Mouse (Mus musculus) monocyte, adult 2 months (primary cell): ENCODE measurements around the gene Fgfrl1.
A peak's percentile ranks its signal among the peaks of the same experiment; 100 is the strongest.

ENCODE experiments used
- DNase-seq, 2 experiments: peaks; one replicate each; pipeline ENCODE4 v3.0.0; 2022; ENCODE audit warnings: low spot score in 2 of 2, low read depth in 1 of 2

Fgfrl1 gene

DNA sequence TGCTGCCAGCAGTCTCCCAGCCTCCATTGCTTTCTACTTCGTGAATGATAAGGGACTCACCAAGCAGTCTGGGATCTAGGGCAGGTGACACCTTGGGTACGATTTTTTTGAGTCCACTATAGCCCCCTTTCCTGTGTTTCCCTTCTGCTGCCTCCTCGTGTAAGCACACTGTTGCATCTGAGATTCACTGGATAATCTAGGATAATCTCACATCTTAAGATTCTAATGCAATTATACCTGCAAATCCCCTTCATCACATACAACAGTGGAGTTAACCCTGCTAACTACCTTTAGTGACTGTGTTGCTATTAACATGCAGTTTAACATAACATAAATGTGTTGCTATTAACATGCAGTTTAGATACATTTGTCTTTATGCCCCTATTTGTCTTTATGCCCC is 27.1 kb upstream of the Fgfrl1 start:
- no peak for DNase-seq

DNA sequence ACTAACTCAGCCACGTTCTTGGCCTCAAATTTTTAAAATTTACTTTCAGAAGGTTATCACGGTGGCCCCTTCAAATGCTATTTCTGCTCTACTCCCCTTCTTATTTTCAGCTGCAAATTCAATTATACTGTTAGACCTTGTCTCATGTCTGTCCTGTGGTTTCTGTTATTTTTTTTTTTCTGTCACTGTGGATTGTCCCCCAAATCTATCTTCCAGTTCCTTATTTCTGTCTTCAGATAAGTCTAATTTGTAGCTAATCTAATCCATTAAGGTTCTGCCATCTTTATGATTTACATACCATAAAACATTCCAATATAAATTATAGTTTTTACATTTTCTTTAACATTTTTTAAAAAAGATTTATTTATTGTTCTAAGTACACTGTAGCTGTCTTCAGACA is 24.8 kb upstream of the Fgfrl1 start:
- no peak for DNase-seq

DNA sequence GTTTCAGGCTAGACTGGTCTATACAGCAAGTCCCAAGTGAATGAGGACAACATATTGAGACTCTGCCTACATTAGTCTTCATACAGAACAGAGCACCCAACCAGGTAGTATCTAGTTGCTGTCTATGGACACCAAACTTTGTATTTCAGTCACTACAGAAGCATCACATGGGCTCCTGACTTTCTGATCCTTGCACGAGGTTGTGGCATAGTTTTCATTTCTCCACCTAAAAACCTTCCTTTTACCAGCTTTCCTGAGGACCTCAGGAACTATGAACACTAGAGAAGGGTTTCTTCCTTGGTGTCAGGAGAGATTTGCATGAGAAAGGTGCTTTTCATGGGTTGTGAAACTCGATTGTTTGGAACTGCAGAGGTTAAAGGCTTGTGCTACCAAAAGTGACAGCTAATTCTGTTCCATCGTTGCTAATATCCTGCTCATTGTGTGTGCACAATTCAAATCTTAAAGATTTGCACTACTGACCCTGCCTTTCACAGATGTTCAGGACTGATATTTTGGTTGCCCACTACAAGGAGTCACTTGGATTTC is 23.7 kb upstream of the Fgfrl1 start:
- DNase-seq = no peak

DNA sequence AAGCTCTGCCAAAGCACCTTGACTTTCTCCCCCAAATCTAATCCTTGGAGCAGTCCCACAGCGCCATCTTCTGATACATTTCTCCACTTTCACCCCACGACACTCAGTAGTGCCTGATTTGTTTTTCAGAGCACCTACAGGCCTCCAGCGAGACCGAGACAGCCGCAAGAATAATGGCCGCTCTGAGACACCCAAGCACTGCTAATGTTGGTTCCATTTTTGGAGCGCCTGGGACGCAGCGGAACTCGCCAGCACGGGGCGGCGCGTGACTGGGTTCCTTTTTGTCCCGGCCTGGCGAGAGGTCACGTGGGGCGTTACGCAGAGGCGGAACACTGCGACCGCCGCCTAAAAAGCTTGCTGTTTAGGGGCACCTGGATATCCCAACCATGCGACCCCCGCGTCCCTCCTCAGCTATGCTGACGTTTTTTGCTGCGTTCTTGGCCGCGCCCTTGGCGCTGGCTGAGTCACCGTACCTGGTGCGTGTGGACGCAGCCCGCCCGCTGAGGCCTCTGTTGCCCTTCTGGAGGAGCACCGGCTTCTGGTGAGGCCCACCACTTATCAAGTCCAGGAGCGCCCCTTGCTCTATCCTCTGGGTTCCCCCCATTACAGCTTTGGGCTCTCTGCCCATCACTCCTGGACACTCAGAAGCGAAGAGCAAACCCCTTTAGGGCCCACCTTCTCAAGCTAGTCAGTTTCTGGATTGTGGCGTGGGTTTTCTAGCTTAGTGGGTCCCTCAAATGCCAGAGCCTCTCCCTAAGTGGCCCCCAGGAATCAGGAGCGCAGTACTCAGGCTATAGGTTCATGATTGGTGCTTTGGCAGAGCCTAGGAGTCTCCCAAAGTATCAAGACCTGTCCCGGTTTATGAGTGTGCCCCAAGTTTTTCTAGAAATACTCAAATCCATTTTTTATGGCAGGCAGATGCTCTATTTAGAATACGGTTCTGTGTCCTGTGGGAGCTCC is 22.9 kb upstream of the Fgfrl1 start, which contains the start of gene Dgkq:
Dgkq (minus strand) TSS at position 696 of the 960 bp plus-strand sequence.
- DNase-seq = peak; percentile 84 to 92

DNA sequence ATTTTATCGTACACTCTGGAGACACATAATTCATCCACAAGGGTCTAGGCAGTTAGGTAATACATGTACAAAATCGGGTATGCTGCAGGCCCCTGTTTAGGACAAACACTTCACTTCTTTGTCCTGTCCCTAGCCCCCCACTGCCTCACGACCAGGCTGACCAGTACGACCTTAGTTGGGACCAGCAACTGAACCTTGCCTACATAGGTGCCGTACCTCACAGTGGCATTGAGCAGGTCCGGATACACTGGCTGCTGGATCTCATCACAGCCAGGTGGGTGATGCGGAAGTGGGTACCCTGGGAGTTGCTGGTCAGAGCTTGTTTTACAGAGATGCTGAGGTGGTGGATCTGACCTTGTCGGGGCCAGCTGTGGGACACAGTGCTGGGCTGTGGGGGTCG is 22.2 kb upstream of the Fgfrl1 start:
- DNase-seq = no peak

DNA sequence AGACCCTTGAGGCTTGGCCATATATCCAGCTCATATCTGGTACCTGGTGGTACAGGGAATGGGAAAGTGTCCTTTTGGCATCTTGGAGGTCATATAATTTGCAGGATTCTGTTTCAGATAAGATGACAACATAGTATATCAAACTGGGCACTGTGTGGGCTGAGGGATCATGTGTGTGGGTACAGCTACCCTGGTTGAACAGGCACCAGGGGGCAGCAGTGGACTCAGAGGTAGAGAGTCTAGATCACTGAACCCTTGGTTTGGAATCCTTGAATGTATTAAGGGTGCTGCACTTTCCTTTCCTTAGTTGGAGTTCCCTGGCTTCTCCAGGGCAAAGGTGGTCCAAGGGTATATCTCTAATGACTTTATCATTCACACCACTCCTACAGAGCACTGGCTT is 21.4 kb upstream of the Fgfrl1 start:
- DNase-seq = peak in 1 of 2 experiments; percentile 15

DNA sequence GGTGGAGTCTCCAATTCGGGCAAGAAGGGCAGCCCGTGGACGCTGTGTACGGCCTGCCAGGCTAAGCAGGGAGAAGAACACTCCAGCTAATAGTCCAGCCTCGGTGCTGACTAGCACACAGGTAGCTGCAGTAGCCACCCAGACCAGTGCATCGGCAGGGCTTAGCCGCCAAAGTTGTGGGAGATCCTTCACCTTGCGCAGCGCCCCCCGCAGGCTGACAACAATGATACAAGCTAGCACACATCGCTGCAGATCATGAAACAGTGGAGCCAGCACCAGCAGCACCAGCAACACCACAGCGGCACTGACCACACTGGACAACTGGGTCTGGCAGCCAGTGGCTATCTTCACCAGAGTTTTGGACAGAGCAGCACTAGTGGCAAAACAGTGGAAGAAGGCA is 20.4 kb upstream of the Fgfrl1 start:
- no peak for DNase-seq

DNA sequence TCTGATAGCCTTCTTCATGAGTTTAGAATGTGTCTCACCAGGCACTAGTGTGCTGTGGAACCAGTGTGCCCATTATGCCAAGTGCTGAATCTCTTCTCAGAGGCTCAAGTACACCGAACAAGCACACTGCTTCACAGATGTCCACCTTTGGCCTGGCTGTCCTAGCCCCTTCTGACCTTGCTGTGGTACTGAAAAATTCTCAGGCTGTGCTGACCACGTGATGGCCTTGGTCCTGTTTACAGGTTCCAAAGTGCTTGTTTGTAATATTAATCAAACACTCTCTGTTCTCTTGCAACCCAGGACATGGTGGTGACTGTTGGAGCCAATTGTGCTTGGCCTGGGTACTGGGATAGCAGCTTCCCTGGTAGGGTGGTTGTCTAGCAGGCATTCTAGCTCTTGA is 17.6 kb upstream of the Fgfrl1 start:
- DNase-seq = no peak

DNA sequence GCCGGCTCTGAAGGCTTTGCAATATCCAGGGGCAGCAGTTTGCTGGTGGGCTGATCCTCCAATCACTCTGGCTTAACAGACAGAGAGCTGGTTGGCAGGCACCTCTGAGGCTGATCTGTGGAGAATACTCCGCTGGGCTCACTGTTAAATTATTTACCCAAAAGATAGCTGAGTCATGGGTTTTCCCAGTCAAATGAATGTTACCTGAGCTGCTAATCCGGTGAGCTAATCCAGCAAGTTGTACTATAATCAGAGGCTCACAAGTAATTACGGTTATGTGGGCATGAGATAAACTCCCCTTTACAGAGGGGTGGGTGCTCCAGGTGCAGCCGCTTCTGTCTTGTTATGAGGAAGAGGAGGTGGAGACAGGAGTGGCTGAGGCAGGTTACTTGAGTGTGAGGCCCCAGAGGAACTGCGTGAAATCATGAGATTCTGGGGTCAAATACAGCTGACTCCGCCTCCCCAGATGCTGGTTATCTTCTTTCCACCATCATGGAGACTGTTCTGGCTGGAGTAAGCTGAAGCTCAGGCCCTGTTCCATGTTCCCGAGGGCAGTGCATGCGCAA is 16.8 kb upstream of the Fgfrl1 start, which contains the start of gene Slc26a1:
Slc26a1 (minus strand) TSS at position 319 of the 566 bp plus-strand sequence.
- no peak for DNase-seq

DNA sequence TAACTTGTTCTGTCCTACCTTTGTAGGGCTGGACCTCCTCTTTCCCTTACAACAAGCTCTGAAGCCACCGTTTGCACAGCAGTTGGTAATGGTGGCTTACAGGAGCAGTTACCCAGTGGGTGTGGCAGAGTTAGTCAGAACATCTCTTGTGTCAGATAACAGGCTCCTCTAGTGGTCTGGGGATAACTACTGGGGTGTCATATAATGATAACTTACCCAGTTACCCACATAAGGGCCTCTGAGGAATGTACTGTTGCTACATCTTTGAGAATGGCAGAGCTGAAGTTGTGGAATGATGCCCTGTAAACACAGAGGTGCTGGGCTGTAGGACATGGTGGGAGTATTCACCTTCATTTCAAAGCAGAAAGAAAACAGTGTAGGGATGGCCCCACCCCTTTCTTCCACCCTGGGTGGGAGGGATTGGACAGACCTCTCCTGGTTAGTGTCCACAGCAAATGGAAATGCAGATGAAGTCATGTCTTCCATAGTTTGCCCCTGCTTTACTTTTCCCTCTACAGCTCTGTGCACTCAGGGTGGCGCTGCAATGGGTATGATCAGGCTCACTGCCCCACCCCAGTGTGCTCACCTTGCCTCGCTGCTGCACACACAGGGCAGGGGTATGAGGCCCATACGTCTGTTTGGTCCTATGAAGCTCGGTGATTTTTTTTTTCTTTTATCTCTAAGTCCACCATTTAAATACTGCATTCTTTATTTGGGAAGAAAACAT is 15.2 kb upstream of the Fgfrl1 start:
- no peak for DNase-seq

DNA sequence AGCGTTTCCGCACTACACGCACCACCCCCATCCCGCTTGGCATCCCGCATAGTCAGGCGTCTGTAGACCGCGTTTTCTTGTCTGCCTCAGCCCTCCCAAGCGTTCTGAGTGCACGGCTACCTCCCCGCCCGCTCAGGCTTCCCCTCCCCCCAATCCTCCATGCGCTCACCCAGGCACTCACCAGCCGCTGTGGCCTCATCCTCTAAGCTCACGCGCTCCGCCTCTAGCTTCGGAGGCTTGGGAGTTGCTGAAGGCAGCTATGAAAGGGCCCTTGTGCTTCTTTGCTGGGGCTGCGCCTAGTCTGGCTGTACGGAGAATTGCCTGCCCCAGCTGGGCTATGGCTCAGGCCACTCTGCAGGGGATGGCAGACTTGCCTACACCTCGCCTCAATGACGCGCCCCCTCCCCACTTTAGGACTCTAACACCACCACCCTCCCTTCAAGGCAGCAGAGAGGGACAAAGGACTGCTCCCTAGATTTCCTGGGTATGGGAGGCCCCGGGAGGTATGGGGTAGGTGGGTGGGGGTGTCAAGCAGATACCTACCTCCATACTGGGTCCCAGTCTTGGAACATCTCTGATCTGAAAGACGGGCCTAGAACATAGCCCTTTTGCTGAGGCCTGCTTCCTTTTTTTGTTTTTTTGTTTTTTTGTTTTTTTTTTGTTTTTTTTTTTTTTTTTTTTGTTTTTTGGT is 14.4 kb upstream of the Fgfrl1 start:
- DNase-seq = no peak

DNA sequence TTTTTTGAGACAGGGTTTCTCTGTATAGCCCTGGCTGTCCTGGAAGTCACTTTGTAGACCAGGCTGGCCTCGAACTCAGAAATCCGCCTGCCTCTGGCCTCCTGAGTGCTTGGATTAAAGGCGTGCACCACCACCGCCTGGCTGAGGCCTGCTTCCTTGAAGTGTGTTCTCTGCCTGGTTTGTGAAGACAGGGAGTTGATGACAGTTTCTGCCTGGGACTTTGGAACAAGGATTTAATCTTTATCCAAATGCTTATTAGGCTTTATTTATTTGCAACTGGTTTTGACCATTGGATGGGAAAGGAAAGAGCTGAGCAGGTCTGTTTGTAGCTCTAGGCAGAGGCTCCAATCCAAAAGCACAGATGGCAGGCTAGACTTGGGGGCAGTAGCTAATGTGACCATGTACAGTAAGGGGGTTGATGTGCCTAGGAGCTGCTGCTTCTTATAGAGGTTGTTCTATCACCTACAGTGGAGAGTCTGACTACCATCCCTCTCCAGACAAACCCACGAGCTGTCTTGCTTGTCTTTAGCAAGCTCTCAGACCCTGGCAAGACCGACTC is 13.8 kb upstream of the Fgfrl1 start:
- no peak for DNase-seq

DNA sequence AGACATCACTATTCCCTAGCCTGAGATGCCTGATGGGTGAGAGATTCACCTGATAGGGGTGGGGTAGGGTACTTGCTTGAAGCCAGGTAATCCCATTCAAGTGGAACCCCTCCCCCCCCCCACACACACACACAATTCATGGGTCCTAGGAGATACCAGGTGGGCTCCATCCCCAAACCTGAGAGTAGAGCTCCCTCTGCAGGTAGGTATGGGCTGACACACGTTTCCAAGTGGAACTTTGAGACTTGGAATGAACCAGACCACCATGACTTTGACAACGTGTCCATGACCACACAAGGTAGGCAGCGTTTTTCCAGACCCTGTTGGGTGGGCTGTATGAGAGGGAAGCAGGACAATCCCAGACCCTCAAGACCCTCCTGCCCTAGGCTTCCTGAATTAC is 12.3 kb upstream of the Fgfrl1 start:
- DNase-seq = no peak

DNA sequence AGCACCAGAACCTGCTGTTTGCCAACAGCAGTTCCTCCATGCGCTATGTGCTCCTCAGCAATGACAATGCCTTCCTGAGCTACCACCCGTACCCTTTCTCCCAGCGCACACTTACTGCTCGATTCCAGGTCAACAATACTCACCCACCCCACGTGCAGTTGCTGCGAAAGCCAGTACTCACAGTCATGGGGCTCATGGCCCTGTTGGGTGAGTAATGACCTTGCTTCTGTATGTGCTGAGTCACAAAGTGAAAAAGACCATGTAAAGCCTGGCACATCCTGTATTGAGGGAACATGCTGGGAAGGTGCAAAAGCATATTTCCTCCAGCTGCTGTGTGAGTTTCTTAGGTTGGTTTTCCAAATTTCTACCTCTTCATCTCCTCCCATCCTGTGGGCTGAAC is 11.3 kb upstream of the Fgfrl1 start:
- no peak for DNase-seq

DNA sequence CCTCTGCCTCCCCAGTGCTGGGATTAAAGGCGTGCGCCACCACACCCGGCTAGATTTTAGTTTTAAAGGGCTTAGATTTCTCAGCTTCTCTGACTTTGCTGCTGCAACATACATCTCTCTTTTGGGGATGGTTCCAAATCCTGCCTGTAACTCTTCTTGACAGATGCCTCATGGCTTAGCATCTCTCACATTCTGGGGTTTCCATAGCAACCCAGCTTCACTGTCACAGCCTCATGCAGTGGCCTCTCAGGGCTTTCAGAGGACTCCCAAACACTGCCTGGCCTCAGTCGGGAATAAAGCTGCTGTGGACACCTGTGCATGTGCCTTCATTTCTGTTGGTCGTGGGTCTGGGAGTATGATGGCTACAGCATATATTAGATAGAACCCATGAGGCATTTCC is 3.1 kb upstream of the Fgfrl1 start:
- no peak for DNase-seq

DNA sequence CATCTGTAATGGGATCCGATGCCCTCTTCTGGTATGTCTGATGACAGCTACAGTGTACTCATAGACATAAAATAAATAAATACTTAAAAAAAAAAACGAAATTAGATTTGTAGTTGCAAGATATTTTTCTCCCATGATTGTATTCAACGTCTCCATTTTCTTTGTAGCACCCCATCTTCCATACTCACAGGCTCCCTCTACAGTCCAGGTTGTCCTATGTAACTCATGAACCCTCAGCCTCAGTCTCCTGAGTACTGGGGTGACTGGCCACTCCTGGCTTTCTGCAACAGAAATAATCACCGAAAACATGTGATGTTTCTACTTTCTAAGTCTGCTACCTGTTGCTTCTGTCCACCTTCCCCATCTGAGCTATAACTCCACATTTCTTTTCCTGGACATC is 1.0 kb upstream of the Fgfrl1 start:
- DNase-seq = no peak

DNA sequence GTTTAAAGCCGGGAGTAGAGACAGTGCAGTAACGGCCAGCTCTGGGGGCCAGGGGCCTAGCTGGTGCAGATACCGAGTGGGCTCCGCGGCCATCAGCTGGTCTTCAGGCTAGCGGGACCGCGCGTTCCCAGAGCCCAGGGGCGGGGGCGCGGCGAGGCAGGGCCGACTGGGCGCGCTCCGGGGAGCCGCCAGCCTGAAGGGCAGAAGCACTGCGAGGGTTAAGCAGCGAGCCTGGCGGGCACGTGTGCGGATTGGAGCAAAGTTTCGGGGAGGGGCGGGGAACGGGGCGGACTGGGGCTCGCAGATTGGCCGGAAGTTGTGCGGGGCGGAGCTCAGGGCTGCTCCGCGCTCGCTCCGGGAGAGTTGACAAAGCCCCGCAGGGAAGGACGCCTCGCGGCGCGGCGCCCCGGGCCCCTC is 1.7 kb downstream of the Fgfrl1 start:
- peak; percentile 46 to 59 for DNase-seq

DNA sequence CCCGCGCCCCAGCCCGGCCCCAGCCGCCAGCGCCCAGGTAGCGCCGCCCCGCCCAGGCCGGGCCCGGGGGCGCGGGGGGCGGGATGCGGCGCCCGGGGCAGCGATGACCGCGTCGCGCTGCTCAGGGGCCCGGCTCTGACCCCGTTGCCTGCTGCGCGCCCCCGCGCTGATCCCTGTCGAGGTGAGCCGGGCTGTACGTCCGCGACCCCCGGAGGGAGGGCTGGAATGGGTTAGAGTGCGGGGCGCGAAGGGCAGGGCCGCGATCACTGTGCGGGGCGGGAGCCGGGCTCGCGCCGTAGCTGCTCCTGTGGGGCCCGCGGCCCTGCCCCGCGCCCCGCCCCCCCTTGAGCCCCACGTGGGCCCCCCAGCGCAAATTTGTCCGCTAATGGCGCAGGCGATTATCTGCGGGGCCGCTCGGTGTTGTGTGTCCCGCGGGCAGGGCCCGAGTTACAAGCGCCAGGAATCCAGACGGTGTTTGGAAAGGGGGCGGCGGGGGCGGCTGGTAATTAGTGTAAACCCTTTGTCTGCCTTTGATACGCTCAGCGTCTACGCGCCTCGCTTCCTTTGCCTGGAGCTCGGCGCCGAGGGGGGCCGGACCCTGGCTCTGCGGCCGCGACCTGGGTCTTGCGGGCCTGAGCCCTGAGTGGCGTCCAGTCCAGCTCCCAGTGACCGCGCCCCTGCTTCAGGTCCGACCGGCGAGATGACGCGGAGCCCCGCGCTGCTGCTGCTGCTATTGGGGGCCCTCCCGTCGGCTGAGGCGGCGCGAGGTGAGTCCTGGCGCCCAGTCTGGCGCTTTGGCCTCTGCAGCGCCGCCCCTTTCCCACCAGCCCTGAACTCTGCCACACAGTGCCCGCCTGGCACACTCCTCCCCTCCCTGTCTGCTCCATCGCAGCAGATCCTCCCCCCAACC is 2.4 kb downstream of the Fgfrl1 start:
- peak in 1 of 2 experiments; percentile 5 for DNase-seq

DNA sequence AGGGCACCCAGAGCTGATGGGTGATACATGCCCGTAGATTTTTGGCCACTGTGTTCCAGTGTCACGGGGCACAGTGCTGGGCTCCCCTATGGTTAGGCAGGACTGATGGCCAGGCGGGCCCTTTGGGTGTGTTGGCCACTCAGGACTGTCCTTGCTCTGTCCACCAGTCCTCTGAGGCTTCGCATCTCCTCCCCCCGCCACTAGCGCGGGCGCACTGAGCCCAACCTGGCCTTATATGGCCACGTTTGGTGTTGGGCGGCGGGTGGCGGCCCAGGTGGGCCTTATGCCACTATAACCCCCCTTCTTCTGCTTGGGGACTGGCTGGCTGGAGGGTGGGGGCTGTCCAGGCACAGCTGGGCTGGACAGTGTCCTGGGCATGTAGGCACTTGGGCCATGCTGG is 3.7 kb downstream of the Fgfrl1 start:
- no peak for DNase-seq

DNA sequence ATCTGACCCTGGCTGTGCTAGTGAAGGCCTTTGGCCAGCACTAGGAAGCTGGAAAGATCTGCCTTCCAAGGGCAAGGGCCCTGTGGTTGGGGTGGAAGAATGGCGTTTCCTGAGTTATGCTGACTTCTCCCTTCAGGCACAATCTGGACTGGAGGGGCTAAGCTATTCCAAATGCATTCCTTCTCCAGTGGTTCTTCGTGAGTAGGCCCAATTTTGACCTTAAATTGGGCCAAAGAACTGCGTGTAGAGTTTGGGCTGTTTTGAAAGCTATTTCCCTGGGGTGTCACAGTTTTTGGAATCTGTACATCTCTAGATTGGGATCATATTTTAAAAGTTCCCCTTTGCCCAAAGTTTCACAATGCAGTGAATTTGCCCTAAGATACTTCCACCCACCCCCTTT is 4.4 kb downstream of the Fgfrl1 start:
- DNase-seq = no peak
